Mouse (Mus musculus): ENCODE measurements at regions not wholly inside any gene's neighbourhood (a gene's known extent, or its start where the extent isn't known, plus 50 kb on each side); places are given as distances from the start of the nearest gene placed in this dataset.
A peak's percentile ranks its signal among the peaks of the same experiment; 100 is the strongest.

DNA sequence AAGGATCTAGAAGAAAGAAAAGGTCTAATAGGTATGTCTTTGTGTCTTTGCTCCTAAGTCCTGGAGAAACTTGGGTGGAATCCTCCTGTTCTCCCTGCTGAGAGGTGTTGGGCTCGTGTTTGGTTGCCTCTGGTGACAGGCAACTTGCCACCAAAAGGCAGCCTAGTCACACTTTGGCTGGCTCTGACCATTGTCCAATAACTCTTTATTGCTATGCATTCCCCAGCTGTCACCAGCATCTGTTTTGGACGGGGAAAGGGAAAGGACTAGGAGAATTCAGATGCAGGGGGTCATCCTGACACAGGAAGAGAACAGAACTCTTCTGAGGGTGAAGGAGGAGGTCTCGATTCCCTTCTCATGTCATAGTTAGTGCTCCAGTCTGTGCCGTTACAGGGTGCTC, 220.9 kb downstream of the Zfp36l1 start:
- ATAC-seq (replicated peaks; ENCODE audit: poor library complexity, severe bottlenecking) = no peak

DNA sequence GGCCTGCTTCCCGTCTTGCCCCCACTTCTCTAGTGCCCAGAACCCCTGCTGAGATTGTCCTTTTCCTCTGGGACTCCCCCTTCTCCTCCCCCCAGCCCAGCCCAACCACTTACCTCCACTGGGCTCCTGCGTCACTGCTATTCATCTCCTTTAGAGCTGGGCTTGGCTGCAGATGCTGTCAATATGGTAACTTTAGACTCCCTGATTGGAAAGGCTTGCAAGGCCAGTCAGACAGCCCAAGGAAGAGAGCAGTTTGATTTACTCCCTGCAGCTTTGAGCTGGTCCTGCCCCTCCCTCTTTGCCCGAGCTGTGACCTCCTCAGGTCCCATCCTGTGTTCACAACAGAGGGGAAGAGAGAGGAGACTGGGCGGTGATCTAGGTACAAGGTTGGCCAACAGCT, 221.9 kb downstream of the Zfp36l1 start:
- no peak for ATAC-seq (replicated peaks; ENCODE audit: poor library complexity, severe bottlenecking)

DNA sequence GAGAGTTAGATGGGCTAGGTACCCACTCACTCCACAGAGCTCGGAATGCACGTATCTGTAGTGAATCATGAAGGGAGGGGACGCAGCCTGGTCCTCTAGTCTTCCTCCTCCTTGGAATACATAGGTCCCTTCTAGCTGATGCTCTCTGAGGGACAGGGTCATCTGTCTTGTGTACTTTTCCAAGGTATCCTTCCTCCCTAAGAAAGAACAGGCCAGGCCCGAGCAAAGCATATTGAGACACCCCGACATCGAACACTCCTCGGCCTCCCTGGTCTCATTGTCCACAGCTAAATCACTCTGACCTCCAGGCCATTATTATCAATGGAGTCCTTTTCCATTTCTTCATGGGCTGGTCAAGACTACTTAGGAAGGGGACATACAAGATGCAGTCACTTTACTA, 222.5 kb downstream of the Zfp36l1 start:
- ATAC-seq (replicated peaks; ENCODE audit: poor library complexity, severe bottlenecking) = no peak

DNA sequence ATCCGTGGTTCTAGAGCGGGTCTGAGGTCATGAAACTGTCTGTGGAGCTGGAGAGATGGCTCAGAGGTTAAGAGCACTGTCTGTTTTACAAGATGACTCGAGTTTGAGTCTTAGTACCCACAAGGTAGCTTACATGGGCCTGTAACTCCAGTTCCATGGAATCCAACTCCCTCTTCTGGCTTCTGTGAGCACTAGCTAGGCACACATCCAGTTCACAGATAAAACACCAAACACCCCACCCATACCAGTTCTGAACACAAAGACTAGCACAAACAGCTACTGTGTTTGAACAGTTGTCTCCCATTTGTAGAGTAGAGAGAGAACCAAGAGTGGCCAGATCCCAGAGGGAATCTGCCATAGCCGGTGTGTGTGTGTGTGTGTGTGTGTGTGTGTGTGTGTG, 224.0 kb downstream of the Zfp36l1 start:
- no peak for ATAC-seq (replicated peaks; ENCODE audit: poor library complexity, severe bottlenecking)

DNA sequence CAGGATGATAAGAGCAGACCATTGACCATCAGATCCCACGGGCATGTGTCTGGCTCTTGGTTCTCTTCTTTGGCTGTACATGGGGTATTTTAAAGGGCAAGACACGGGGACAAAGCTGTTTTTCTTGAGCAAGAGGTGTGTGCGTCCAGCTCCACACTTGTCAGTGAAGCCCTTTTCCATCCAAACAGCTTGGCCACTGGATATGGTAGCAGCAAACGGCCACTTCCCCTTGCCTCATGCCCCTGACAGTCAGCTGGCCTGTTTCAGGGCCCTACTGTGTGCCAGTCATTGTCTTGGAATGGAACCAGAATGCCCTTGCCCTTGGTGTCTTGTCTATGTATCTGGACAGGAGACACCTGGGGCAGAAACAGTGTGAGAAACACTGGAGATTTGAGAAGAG, 224.7 kb downstream of the Zfp36l1 start:
- no peak for ATAC-seq (replicated peaks; ENCODE audit: poor library complexity, severe bottlenecking)

DNA sequence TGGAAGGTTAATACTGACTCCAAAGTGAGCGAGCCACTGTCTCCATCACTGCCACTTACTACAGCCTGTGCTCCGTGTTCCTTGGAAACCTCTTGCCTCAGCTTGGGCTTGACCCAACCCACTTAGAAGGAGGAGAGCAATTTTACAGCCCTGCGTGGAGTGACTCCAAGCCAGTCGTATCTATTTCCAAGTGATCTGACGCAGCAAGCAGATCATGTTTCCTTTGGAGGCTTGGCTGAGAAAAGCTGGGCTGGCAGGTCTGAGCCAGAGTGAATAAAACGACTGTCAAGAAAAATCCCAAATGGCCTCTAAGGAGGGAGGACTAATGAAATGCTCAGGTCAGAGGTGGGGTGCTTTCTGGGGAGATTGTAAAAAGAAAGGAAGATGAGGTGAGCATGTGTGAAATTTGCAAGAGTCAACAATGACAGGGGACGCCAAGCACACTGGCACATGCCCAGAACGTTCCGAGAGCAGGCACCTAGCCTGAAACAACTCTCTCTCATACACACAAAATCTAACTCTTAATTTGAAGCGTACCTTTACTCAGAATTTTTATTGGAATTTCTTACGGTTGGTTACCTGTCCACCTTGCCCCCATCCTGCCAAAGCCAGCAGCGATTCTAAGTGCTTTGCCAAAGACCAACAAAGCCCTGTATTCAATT, 225.5 kb downstream of the Zfp36l1 start:
- no peak for ATAC-seq (replicated peaks; ENCODE audit: poor library complexity, severe bottlenecking)

DNA sequence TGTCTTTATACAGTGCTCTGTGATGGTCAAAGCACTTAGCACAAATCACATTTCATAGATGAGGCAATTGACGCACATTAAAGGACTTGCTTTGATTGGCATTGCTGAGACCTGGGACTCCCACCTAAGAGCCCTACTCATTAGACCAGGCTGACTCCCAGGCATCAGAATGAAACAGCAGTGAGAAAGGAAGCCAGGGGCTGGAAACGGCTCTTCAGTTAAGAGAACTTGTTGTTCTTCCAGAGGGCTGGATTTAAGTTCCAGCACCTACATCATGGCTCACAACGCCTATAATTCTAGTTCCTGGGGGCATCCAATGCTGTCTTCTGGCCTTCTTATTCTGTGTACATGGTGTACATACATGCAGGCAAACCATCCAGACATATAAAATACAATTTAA, 226.3 kb downstream of the Zfp36l1 start:
- ATAC-seq (replicated peaks; ENCODE audit: poor library complexity, severe bottlenecking) = no peak

DNA sequence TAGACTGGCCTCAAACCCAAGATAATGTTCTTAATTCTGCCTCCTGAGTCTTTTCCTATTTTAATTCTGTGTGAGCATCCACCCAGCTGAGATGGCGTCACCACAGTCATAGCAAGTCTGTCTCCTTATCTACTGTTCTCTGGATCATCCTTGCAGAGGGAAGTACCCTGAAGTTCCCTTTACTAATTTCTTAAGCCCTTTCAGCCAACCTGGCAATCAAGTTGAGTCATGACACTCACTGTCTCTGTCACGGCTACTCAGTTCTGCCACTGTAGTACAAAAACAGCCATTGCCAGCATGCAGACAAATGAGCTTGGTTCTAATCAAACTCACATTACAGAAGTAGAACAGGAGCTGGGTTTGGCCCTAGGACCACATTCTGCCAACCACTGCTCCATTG, 227.5 kb downstream of the Zfp36l1 start:
- ATAC-seq (replicated peaks; ENCODE audit: poor library complexity, severe bottlenecking) = peak; percentile 27; the same call in 1 of the 2 replicates

DNA sequence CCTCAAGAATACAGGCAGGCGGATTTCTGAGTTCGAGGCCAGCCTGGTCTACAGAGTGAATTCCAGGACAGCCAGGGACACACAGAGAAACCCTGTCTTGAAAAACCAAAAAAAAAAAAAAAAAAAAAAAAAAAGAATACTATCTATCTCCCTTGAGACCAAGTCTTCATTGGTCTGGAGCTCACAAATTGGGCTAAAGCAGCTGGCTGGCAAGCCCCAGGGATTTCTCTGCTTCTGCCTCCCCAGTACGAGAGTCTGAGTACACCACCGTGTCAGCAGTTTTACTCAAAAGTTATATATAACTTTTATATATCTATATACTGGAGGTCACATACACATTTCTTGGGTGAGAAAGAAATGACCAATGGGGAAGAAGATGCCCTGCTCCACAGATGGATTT, 229.2 kb downstream of the Zfp36l1 start:
- no peak for ATAC-seq (replicated peaks; ENCODE audit: poor library complexity, severe bottlenecking)

DNA sequence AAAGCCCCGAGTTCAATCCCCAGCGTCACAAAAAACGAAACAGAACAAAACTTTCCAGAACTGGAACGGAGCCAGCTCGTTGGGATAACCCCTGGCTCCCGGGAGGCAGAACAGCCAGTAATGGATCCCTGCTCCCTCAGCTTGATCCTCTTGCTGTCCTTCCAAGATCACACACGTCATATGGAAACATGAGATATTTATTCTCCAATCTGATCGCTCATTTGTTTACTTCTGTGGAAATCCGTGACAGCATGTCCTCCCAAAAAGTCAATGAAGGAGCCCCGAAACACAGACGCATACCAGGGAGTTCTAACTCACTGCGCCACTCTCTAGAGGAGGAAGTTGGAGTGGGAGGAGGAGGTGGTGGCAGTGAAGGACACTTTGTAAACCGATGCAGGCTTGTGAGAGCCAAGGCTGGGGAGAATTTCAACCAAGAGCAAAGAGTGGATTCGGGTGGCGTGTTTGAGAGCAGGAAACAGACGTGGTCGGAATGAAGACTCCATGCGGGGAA, 232.0 kb downstream of the Zfp36l1 start:
- ATAC-seq (replicated peaks; ENCODE audit: poor library complexity, severe bottlenecking) = peak; percentile 46; the same call in 1 of the 2 replicates

DNA sequence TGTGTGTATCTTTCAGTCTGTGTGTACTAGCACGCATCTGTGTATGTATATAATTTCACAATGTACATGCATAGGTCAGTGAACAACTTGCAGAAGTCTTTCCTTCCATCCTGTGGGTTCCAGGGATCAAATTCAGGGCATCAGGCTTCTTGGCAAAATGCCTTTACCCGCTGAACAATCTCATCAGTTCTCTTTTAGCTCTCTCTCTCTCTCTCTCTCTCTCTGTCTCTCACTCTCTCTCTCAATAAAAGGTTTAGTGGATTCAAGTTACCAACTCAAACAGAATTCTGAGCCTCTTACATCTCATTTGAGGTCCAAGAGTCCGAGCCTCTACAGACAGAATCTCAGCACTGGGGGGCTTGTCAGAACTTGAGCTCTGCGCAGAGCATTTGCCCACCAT, 232.5 kb downstream of the Zfp36l1 start:
- no peak for ATAC-seq (replicated peaks; ENCODE audit: poor library complexity, severe bottlenecking)

DNA sequence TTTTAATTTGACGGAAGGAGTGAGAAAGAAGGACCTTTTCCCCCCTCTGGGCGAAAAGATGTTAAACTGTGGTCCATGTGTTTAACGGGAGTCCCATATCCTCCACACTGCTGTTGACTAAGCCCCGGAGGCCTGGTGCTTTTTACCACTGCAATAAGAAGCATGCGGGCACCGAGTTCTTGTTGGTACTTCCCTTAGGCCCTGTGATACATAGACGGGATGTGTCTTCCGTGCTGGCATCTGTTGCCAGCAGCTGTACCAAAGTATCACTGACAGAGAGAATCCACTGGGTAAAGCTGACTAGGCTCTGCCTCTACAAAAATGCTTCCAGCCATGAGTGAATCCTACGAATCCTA, 232.9 kb downstream of the Zfp36l1 start:
- no peak for ATAC-seq (replicated peaks; ENCODE audit: poor library complexity, severe bottlenecking)

DNA sequence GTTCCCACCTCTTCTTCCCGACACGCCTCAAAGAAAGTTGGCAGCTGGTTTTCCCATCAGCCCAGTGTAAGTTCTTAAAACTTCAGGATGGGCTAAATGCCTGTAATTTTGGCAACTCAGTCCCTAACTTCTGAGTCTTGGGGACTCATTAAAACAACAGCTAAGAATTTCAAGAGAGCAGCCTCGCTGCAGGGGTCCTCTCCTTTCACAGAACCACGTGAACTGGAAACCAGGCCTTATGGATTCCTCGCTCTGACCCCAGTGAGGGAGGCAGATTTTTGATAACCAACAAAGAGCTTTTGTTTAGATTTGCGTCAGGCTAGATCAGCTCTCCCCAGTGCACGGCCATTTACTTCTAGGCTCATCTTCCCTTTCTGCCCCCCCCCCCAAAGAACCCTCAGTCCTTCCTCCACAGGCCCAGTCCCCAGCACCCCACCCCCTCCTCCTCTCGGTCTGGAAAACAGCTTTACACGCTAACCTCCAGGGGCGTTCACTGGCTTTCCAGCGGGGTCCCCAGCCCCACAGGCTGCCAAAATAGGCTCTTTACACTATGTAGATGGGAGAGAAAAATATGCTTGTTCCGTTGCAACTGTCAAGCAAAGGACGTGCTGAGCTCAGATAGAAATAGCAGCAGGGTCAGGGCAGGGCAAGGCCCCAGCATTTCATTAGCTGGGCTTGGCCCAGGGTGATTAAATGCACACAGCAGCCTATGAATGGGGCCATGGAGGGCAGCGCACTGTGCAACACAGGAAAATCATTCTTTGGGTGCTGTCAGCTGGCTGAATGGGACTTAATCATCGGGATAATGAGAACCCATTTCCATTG, 233.5 kb downstream of the Zfp36l1 start:
- no peak for ATAC-seq (replicated peaks; ENCODE audit: poor library complexity, severe bottlenecking)

DNA sequence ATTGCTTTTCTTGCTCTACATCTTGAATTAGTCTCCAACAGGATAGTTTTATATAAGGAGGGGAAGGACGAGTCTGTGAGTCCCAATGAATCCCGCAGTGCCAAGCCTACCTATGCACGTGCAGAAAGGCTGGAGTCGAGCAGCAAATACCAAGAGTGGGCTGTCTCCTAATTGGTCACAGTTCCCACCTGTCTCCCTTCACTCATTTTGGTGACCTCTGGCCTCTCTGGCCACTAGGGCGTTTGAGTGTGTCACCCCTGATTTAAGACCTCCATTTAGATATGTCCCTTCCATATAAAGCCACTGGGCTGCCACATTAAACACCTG, 234.1 kb downstream of the Zfp36l1 start:
- ATAC-seq (replicated peaks; ENCODE audit: poor library complexity, severe bottlenecking) = no peak

DNA sequence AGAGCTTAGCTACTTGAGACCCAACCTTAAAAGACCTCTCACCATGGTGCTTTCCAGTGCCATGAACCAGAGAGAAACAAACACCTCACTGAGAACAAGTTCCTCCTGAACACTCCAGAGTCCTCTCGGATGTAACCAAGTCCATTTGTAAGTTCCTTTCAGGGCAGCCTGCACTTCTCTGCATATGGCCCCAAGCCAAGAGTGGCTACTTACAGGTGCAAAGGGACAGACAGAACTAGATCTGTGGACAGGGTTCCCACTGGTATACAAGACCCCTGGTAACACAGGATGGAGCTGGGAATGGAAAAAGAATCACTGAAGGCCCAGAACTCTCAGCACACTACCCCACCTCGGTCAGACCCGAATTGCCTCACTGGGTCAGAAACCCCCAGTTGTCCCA, 234.7 kb downstream of the Zfp36l1 start:
- ATAC-seq (replicated peaks; ENCODE audit: poor library complexity, severe bottlenecking) = no peak

DNA sequence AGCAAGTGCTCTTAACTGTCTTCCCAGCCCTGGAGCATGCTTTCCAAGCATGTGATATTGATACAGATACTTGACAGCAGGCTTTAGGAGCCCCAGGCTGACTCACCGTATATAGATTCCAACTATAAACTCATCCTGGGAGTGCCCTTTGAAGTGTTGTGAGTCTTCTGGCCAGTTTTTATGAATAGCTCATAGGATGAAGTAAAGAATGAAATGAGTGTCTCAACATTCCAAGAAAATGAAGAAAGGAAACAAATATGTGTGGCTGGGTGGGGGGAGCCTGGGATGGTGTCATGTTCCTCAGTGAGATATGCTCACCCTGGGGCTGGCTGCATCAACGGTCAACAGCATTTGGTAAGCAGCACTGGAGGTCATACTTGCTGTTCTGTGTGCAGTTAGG, 238.5 kb downstream of the Zfp36l1 start:
- no peak for ATAC-seq (replicated peaks; ENCODE audit: poor library complexity, severe bottlenecking)

DNA sequence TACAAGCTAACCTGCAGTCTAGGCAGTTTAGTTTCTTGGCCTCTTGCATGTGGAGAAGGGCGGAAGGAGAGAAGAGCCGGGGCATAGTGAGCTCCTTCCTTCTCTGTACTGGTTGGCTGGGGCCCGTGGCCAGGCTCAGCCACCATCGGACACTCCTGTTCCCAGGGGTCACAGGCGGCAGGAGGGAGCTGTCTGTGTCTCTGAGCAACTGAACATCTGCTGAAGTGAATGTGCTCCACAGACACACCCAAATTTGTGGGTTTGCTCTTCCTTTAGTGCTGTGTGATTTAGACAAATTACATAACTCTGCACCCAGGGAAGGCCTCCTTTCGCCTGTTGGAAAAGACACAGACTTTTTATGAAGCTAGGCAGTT, 247.6 kb downstream of the Zfp36l1 start:
- peak; percentile 53 for ATAC-seq (replicated peaks; ENCODE audit: poor library complexity, severe bottlenecking)

DNA sequence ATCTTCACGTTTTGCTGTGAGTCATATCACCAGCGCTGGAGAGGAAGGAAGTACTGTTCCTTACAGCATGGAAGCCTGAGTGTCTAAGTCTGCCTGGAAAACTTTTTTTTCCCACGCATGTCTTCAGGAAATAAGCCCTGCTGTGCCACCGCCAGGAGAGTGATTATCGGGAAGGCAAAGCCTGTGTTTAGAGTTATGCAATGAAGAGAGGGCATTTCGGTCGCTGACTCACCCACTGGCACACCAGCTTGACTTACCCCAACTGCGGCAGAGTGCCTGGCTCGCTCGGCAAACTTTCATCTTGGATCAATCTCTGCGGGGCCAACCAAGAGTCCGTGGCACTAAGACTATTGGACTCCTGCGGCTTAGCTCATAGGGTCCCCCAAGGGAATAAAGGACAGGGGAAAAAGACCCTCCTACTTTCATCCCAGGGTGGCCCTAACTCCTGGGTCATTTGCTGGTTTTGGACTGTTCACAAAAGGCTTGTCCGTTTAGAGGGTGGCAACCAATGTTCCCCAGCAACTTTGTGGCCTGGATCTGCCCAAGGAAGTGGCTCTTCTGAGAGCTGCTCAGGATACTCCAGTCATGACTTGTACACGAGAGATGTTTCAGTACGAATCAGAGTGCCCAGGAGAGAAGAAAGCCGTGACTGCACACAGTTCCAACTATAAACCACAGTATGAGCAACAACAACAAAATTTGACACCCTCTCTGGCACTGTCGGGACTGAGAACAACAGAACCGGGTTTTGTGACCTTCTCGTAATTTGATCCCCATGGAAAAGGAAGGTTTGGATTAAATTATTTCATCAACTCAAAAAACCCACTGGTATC, 248.3 kb downstream of the Zfp36l1 start:
- peak; percentile 35 for ATAC-seq (replicated peaks; ENCODE audit: poor library complexity, severe bottlenecking)

Measured in granulocyte monocyte progenitor cell, adult 5-6 weeks (primary cell).